Mouse (Mus musculus) right cerebral cortex, postnatal 14 days (tissue): ENCODE results near the gene Mcoln2.
"Not testable (repeated sequence)": the region's sequence is repeated elsewhere in the genome, so short reads cannot be mapped to it uniquely, and the experiment has no call there.

ENCODE experiments used
- DNase-seq: peaks from one replicate; pipeline ENCODE4 v3.0.0; 2022

Mcoln2 gene

GRCm38 (mm10) chr3:146189933-146190332 lies 40.3 kb downstream of the Mcoln2 start:
- DNase-seq = no peak

DNA sequence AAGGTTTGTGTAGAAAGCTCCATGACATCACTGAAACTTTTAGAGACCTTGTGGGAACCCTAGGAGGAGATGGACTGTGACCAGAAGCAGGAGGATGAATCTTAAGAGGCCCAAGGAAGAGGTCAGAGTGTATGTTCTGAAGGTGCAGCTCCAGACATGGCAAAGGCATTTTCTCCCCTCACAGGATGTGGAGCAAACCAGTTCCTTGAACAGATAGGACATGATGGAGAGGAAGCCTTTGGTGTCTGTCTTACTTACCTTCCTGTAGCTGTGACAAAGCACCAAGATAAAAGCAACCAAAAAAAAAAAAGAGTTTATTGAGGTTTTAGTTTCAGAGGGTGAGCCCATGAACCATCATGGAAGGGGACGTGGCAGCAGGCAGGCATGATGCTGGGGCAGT lies 42.9 kb downstream of the Mcoln2 start:
- no peak for DNase-seq

DNA sequence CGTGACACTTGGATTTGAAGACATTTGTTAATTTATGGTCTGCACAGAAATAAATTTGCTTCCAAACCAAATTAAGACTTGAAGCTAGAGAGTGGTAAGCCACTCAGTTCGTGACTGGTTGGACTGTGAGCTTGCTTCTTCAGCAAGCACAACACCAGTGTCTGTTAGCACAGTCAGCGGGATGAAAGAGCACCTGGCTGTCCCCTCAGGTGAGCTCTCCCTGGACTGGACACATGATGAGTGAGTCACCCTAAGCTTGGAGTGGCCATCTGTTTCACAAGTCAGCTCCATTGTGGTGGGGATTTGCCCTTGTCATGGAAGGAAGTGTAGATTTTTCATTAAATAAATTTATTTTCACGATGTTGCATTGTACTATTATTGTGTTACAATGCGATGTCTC lies 45.5 kb downstream of the Mcoln2 start:
- DNase-seq = no peak

DNA sequence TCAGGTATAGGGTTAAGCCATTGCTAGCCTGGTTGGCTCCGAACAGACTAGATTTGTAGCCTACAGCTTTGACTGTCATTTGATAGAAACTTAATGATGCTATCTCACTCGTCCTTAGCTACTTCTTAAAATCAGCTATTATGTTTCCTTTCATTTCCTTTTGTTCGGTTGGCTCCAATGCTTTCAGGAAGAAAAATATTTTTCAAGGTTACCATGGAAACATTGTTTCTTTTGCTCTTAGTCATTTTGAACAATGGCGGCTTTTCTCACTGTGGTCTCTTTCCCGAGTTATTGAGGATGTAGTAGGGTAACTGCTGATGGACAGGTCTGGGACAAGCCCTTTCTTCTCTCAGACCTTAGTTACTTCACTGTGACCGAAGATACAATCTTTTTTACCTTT lies 46.7 kb downstream of the Mcoln2 start:
- DNase-seq = no peak

- DNase-seq = no peak
Measured at GRCm38 (mm10) chr3:146196780-146197743, 47.4 kb downstream of the Mcoln2 start.

- no peak for DNase-seq
Measured at GRCm38 (mm10) chr3:146197785-146198184, 48.2 kb downstream of the Mcoln2 start.

GRCm38 (mm10) chr3:146198803-146199481 lies 49.3 kb downstream of the Mcoln2 start:
- DNase-seq = no peak

GRCm38 (mm10) chr3:146199486-146199885 lies 49.9 kb downstream of the Mcoln2 start:
- no peak for DNase-seq

GRCm38 (mm10) chr3:146204375-146204774 lies 54.7 kb downstream of the Mcoln2 start:
- DNase-seq = no peak

- no peak for DNase-seq
Measured at GRCm38 (mm10) chr3:146205305-146205704, 55.7 kb downstream of the Mcoln2 start.

- no peak for DNase-seq
Measured at GRCm38 (mm10) chr3:146206635-146207034, 57.0 kb downstream of the Mcoln2 start.

DNA sequence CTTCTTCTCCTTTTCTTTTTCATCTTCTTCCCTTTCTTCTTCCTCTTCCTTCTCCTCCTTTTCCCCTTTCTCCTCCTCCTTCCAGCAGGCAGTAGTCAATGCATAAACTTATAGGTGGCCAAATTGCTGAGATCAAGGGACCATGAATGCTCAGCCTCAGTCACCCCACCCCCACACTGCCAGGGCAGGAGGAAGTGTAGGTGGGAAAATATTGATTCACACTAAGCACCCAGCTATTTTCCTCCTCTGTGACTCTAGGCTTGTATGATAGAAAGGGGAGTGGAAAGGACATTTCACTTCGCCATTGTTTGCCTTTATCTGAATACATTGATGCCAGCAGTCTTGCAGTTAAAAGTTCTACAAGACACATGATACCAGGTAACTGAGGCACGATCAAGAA lies 57.8 kb downstream of the Mcoln2 start:
- DNase-seq = no peak

GRCm38 (mm10) chr3:146209759-146210158 lies 60.1 kb downstream of the Mcoln2 start:
- not testable (repeated sequence) for DNase-seq

- no peak for DNase-seq
Measured at GRCm38 (mm10) chr3:146211141-146211747, 61.6 kb downstream of the Mcoln2 start.

DNA sequence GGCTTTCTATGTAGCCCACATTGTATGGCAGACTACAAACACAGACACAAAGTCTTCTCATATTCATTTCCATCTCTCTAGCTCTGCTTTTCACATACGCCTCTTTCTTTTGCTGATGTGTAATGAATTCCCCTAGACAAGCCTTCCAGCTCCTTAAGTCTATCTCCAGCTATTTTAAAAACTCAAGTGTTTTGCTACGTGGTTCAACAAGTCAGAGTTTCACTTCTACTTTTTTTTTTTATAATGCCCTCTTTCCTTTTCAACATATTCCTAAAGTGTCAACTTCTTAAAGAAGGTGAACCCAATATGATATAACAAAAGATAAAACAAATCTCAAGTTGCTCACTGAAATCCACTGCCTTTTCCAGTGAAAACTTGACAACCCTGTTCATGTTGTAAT lies 62.3 kb downstream of the Mcoln2 start:
- DNase-seq = no peak

- DNase-seq = no peak
Measured at GRCm38 (mm10) chr3:146213336-146213735, 63.7 kb downstream of the Mcoln2 start.

- no peak for DNase-seq
Measured at GRCm38 (mm10) chr3:146216561-146216960, 66.9 kb downstream of the Mcoln2 start.

- peak; percentile 52 for DNase-seq
Measured at GRCm38 (mm10) chr3:146220776-146221486, 71.3 kb downstream of the Mcoln2 start, which contains the start of gene Lpar3. Lpar3 (plus strand) TSS chr3:146220963.

- DNase-seq = no peak
Measured at GRCm38 (mm10) chr3:146224271-146224670, 74.6 kb downstream of the Mcoln2 start.

DNA sequence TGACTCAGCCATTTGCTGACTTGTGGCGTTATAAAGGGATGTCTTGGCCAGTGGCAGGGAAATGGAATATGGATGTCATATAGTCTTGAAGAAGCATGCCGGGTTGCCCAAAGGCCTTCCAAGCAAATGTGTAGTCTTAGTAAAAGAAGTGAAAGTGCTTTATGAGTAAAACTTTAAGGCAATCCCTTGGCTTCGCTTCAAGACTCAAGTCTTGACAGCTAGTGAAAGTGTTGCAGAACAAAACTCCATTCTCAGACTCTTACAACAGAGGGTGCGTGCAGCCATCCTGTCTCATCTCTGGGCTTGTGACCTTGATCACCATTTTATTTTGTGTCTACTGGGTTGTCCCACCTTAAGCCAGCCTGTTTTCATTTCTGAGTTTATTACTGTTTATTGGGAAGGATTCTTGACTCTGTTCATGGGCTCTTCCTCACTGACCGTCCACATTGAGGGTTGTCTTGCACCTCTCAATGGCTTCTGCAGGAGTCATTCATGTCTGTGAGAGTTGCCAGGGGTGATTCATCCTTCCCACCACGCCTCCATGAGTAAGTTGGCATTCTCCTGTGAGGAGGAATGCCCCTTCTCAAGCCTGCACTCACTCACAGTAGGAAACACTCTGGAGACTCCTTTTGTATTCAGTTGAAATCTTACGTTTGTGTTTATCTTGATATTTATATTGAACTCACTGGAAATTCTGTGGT lies 75.6 kb downstream of the Mcoln2 start:
- DNase-seq = no peak

GRCm38 (mm10) chr3:146227427-146227826 lies 77.8 kb downstream of the Mcoln2 start:
- no peak for DNase-seq
